Mouse (Mus musculus) E14TG2a.4 (cell line): Measurements from ENCODE around the gene Spem1.

ENCODE experiments used
- CTCF ChIP-seq: conservative IDR thresholded peaks from 2 replicates; pipeline ENCODE4 v1.5.1; 2014; ENCODE audit warnings: low read length
- NANOG ChIP-seq: IDR thresholded peaks from 2 replicates; pipeline ENCODE4 v1.6.1; 2014; ENCODE audit warnings: borderline replicate concordance, low read length, mixed read lengths
- POU5F1 ChIP-seq: IDR thresholded peaks from 2 replicates; pipeline ENCODE4 v1.6.1; 2014; ENCODE audit warnings: low read length, borderline replicate concordance

DNA sequence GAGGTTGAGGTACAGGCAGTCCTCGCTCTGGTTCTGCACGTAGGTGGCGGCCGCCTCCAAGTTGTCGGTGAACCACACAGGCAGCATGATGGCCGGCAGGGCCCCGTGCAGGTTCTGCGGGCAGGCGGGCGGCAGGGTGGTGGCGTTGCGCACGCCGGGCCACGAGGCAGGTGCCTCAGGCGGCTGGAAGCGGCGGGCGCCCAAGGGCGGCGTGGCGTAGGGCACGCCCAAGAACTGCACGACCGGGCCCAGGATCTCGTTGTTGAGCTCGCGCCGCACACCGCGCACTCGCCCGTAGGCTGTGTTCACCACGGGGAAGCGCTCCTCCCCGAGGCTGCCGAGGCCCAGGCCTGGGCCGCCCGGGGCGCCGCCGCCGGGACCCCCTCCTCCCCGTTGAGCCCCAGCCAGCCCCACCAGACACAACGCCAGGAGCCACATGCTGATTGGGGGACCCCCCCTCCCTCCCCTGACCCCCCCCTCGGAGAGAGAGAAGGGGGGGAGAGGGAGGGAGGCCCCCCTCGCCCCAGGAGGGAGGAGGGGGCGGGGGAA lies 12.1 kb upstream of the Spem1 start:
- TF ChIP-seq CTCF (no peak), NANOG (no peak), POU5F1 (no peak)
